Mouse (Mus musculus) forebrain, embryonic 16.5 days (tissue): ENCODE measurements around the gene Ndrg4. TPM values are rescaled to one million over a fixed set of nuclear protein-coding genes. Genes with fewer than 3 reads are reported as not detected.
"Not testable (repeated sequence)": the region's sequence is repeated elsewhere in the genome, so short reads cannot be mapped to it uniquely, and the experiment has no call there.

ENCODE experiments used
- ATAC-seq: fragments of 200-750 bp; cut with Nextera tagmentation; 2 replicates; pipeline ENCODE4 v1.8.0; 2017; ENCODE audit warnings: mild to moderate bottlenecking, moderate library complexity
- H3K27ac ChIP-seq: fragments of 300-500 bp; sonication (generic); 2 replicates; pipeline ENCODE4 v1.5.1; 2014; ENCODE audit warnings: low read length, control low read depth
- H3K27me3 ChIP-seq: fragments of 300-500 bp; sonication (generic); replicated peaks from 2 replicates; pipeline ENCODE4 v1.6.1; 2014; ENCODE audit warnings: low read length; ENCODE audit not compliant: control insufficient read depth, insufficient read depth
- H3K36me3 ChIP-seq: fragments of 300-500 bp; sonication (generic); 2 replicates; pipeline ENCODE4 v1.6.1; 2014; ENCODE audit not compliant: control insufficient read depth, insufficient read depth
- H3K4me1 ChIP-seq: fragments of 300-500 bp; sonication (generic); replicated peaks from 2 replicates; pipeline ENCODE4 v1.6.1; 2014; ENCODE audit warnings: low read length; ENCODE audit not compliant: control insufficient read depth, insufficient read depth
- H3K4me2 ChIP-seq: fragments of 300-500 bp; sonication (generic); 2 replicates; pipeline ENCODE4 v1.6.1; 2014; ENCODE audit warnings: mild to moderate bottlenecking, low read length, control low read depth
- H3K4me3 ChIP-seq: fragments of 300-500 bp; sonication (generic); replicated peaks from 2 replicates; pipeline ENCODE4 v1.5.1; 2014; ENCODE audit warnings: mild to moderate bottlenecking, low read length, control low read depth
- H3K9ac ChIP-seq: fragments of 300-500 bp; sonication (generic); replicated peaks from 2 replicates; pipeline ENCODE4 v1.6.1; 2014; ENCODE audit warnings: low read depth, low read length, control low read depth
- H3K9me3 ChIP-seq: fragments of 300-500 bp; sonication (generic); 2 replicates; pipeline ENCODE4 v1.6.1; 2016; ENCODE audit warnings: low read length; ENCODE audit not compliant: control insufficient read depth
- WGBS: fragments of 180-500 bp; shearing (Covaris S2); extraction: QIAGEN DNeasy Blood & Tissue Kit; methylation state at CpG from one replicate; pipeline ENCODE4 v1.1.7; 2014; 5-methylcytosine and 5-hydroxymethylcytosine counted together
- polyA plus RNA-seq: library from polyadenylated mRNA; unstranded; fragments of >200 nt; fragmentation: Nextera tagmentation; extraction: Ambion mirVana; gene quantifications from 2 replicates; pipeline ENCODE4 v1.2.1, GENCODE M21; 2015

Ndrg4 gene
- polyA plus RNA-seq, 1 experiment from 2014 or later: 296 TPM

- Histone ChIP-seq H3K27me3 (no peaks in the 10 kb centered on the region), H3K27ac (peak overlapping the region; percentile 39; the same call in 1 of the 2 replicates), H3K36me3 (no peaks in the 10 kb centered on the region), H3K4me3 (no peak overlapping the region), H3K9me3 (no peaks in the 10 kb centered on the region), H3K4me2 (no peak overlapping the region), H3K9ac (no peak overlapping the region), H3K4me1 (peaks cover 14% of the 10 kb centered on the region)
- WGBS: 33% methylated on average over 2 of the region's 2 CpGs
- no peak for ATAC-seq
These were observed 19.3 kb upstream of the Ndrg4 start for GRCm38 (mm10) chr8:95657523-95657922.

DNA sequence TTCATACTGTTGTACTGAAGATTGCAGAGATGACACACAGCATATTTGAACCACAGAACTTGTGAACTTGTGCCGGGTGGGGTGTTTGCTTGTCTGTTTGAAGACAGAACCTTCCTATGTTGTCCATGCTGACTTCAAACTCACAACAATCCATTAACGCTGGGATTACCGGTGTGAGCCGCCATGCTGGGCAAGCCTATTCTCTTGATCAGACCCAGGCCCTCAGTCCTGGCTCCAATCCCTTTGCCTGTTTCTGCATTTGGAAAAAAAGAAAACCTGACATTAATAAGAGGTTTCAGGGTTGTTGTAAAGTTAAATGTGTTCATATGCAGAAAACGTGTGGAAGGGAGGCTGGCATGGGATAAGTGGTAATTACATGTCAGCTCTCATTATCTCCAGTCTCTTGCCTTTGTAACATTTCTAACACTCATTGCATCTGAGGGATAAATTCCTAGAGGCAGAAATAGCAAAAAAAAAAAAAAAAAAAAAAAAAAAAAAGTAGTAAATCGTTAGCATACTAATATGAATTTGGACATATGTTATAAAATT, 16.4 kb upstream of the Ndrg4 start:
- Histone ChIP-seq H3K27me3 (no peaks in the 10 kb centered on the region), H3K4me3 (no peak overlapping the region), H3K4me2 (no peak overlapping the region), H3K4me1 (peaks cover 14% of the 10 kb centered on the region), H3K36me3 (no peaks in the 10 kb centered on the region), H3K9ac (no peak overlapping the region), H3K9me3 (no peaks in the 10 kb centered on the region), H3K27ac (no peak overlapping the region; the same call in 1 of the 2 replicates)
- ATAC-seq: peak; percentile 66
- 51% methylated on average over 6 of the region's 6 CpGs for WGBS

- H3K4me3 ChIP-seq: no peak overlapping the region
- no peaks in the 10 kb centered on the region for H3K36me3 ChIP-seq
- H3K27me3 ChIP-seq: no peaks in the 10 kb centered on the region
- WGBS: 86% methylated on average over 8 of the region's 8 CpGs
- H3K27ac ChIP-seq: no peak overlapping the region
- ATAC-seq: no peak
- H3K9me3 ChIP-seq: no peaks in the 10 kb centered on the region
- no peak overlapping the region for H3K4me2 ChIP-seq
- peaks cover 14% of the 10 kb centered on the region for H3K4me1 ChIP-seq
- no peak overlapping the region for H3K9ac ChIP-seq
These were observed 15.7 kb upstream of the Ndrg4 start for GRCm38 (mm10) chr8:95661085-95661484.

GRCm38 (mm10) chr8:95661575-95661974, 15.2 kb upstream of the Ndrg4 start:
- no peak overlapping the region for H3K4me2 ChIP-seq
- H3K4me3 ChIP-seq: no peak overlapping the region
- no peaks in the 10 kb centered on the region for H3K36me3 ChIP-seq
- H3K9me3 ChIP-seq: no peaks in the 10 kb centered on the region
- H3K27ac ChIP-seq: no peak overlapping the region
- no peaks in the 10 kb centered on the region for H3K27me3 ChIP-seq
- no peak for ATAC-seq
- WGBS: 85% methylated on average over 6 of the region's 6 CpGs
- peaks cover 9% of the 10 kb centered on the region for H3K4me1 ChIP-seq
- no peak overlapping the region for H3K9ac ChIP-seq

DNA sequence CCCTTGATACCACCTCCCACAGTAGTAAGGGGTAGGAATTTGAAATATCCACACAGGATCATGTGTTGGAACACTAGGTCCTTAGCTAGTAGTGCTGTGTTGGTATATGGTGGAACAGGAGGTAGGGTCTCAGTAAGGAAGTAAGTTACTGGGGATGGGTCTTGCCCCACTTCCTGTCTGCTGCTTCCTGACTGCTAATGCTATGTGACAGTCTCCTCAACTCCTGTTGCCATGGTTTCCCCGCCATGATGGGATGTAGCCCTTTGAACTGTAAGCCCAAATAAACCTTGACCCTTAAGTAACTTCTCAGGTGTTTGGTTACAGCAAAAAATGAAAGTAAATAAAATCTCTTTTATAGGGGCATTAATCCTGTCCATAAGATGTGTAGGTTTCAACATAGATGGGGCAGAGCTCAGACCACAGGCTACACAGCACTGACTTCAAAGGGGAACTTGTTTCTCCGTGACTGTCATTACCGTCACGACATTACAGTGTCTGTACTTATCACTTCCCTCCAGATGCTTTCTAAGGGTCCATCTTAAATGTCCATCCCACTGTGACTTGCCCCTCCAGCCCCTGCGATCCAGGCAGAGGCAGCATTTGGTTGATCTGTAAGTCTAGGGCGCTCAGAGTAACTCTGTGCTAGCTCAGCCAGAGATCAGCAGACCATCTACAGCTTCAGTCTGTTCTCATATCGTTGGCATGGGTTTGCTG, 13.7 kb upstream of the Ndrg4 start:
- no peak overlapping the region for H3K9ac ChIP-seq
- no peak overlapping the region for H3K4me2 ChIP-seq
- no peaks in the 10 kb centered on the region for H3K27me3 ChIP-seq
- H3K4me3 ChIP-seq: no peak overlapping the region
- H3K36me3 ChIP-seq: no peaks in the 10 kb centered on the region
- no peak overlapping the region for H3K27ac ChIP-seq
- H3K9me3 ChIP-seq: no peaks in the 10 kb centered on the region
- H3K4me1 ChIP-seq: peaks cover 3% of the 10 kb centered on the region; the same call in 1 of the 2 replicates
- 87% methylated on average over 7 of the region's 7 CpGs for WGBS
- ATAC-seq: no peak

- no peak overlapping the region for H3K4me3 ChIP-seq
- H3K4me2 ChIP-seq: no peak overlapping the region
- peaks cover 3% of the 10 kb centered on the region; the same call in 1 of the 2 replicates for H3K4me1 ChIP-seq
- 71% methylated on average over 4 of the region's 4 CpGs for WGBS
- H3K36me3 ChIP-seq: no peaks in the 10 kb centered on the region
- no peaks in the 10 kb centered on the region for H3K9me3 ChIP-seq
- H3K27ac ChIP-seq: no peak overlapping the region
- ATAC-seq: no peak
- H3K9ac ChIP-seq: no peak overlapping the region
- no peaks in the 10 kb centered on the region for H3K27me3 ChIP-seq
These were observed 13.2 kb upstream of the Ndrg4 start for GRCm38 (mm10) chr8:95663599-95663949.

GRCm38 (mm10) chr8:95665813-95666452, 10.8 kb upstream of the Ndrg4 start:
- not testable (repeated sequence) for H3K27ac ChIP-seq

GRCm38 (mm10) chr8:95668163-95668958, 8.4 kb upstream of the Ndrg4 start:
- Histone ChIP-seq H3K27ac (no peak overlapping the region), H3K4me1 (no peaks in the 10 kb centered on the region), H3K9ac (no peak overlapping the region), H3K27me3 (no peaks in the 10 kb centered on the region), H3K36me3 (no peaks in the 10 kb centered on the region), H3K4me2 (no peak overlapping the region), H3K4me3 (no peak overlapping the region), H3K9me3 (no peaks in the 10 kb centered on the region)
- no peak for ATAC-seq
- WGBS: 59% methylated on average over 8 of the region's 8 CpGs

More at GRCm38 (mm10) chr8:95665813-95666452, 10.8 kb upstream of the Ndrg4 start:
- H3K9me3 ChIP-seq, H3K4me3 ChIP-seq, H3K27me3 ChIP-seq, H3K36me3 ChIP-seq, H3K4me1 ChIP-seq, H3K4me2 ChIP-seq, H3K9ac ChIP-seq, ATAC-seq: not testable (repeated sequence)
- WGBS: 92% methylated on average over 11 of the region's 11 CpGs

GRCm38 (mm10) chr8:95669967-95670366, 6.8 kb upstream of the Ndrg4 start:
- H3K4me3 ChIP-seq: no peak overlapping the region
- no peaks in the 10 kb centered on the region for H3K9me3 ChIP-seq
- H3K36me3 ChIP-seq: no peaks in the 10 kb centered on the region
- H3K4me1 ChIP-seq: no peaks in the 10 kb centered on the region
- no peak overlapping the region for H3K27ac ChIP-seq
- ATAC-seq: no peak
- H3K27me3 ChIP-seq: no peaks in the 10 kb centered on the region
- no peak overlapping the region for H3K4me2 ChIP-seq
- H3K9ac ChIP-seq: no peak overlapping the region
- WGBS: 85% methylated on average over 2 of the region's 2 CpGs
